Mouse (Mus musculus): ENCODE results near the gene Fbxo30. TPM values are rescaled to one million over a fixed set of nuclear protein-coding genes. Genes with fewer than 3 reads are reported as not detected.
"Not testable (repeated sequence)": the region's sequence is repeated elsewhere in the genome, so short reads cannot be mapped to it uniquely, and the experiment has no call there.

Fbxo30 gene
- 7.2 and 9.0 TPM in 2 replicates for polyA plus RNA-seq (2015; fragmentation: Nextera tagmentation; extraction: Ambion mirVana)

- DNase-seq (ENCODE audit: low spot score), result peak; percentile 84
These were observed at the start of gene Fbxo30 for GRCm38 (mm10) chr10:11280578-11281463. Fbxo30 (plus strand) TSS chr10:11281330.

DNA sequence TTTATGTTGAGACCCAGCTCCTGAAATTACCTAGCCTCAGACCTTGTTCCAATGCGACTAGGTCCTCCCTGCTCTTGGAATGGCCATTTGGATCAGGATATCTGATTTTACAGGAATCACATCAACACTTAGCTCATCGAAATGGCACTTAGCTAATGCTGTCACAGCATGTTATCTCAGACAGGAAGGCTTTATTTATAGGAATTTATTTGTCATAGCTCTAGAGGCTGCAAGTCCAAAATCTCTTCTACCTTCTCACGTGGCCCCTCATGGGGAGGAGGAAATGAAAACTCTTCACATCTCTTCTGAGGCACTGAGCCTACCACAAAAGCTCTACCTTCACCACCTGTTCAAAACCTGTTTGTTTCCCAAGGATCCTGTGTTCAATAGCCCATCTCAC lies 47.9 kb upstream of the Fbxo30 start:
- DNase-seq (ENCODE audit: low spot score), result no peak

GRCm38 (mm10) chr10:11242988-11243387 lies 38.1 kb upstream of the Fbxo30 start:
- not testable (repeated sequence) for DNase-seq (ENCODE audit: low spot score)

DNA sequence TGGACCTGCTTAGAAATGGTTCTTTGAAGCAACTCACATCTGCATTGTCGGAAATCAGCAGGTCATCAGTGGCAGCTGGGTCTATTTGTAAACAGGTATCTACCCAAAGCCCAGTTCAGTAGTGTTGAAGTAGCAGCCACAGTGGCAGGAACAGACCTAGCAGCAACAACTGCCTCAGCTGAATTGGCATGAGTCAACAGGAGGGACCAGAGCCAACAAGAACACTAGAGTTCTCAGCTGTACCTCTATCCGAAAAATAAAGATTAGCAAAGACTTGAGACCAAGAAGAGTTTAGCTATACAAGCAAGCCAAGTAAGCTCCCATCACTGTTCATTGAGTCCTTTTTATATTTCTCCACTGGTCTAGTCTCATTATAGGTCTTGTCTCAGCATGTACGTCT lies 32.9 kb upstream of the Fbxo30 start:
- no peak for DNase-seq (ENCODE audit: low spot score)

DNA sequence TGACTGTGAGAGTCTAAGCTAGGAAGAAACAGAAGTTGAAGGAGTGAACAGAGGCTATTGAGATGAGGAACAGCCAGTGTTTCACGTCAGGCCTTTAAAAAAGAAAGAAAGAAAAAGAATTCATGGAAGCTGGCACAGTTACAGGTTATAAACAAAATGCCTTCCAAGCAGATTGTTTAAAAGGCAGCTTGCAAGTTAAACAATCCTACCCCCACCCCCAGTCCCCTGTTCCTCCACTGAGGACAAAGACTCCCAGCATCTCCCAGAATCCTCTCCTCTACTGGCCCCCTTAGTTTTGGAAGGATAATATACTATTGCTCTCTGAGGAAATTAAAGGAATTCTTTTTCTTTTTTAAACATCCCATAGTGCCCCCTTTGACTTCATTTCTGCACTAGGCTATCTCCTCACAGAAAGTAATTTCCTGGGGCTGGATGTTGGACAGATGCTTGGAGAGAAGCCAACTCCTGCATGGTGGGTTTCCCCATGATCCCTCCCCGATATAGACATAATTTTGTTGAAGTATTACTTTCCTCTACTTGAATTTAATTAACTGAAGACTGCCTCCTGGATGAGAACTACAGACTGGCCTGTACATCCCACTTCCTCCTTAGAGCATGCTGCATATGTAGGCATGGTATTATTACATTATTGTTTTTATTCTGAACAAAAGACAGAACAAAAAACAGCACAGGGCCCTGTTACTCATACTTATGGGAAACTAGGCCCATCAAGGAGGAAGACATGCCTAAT lies 30.7 kb upstream of the Fbxo30 start:
- no peak for DNase-seq (ENCODE audit: low spot score)

DNA sequence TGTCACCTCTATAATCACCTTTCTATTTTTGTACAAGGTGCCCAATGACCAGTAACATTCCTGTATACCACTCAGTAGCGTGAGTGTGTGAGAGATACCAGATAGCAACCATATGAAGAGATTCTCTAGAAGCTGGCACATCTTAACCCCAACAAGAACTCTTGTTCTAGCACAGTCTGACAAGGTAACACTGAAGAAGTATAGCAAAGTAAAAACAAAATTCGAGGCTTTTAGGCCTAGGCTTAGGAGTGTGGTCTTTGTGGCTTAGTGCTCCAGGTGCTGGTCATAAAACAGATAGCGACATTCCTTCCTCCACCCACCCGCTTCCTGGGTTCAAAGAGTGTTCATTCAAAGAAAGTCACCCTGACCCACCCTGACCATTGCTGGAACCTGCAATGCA lies 27.5 kb upstream of the Fbxo30 start:
- DNase-seq (ENCODE audit: low spot score), result not testable (repeated sequence)

- DNase-seq (ENCODE audit: low spot score), result no peak
These were observed 21.0 kb upstream of the Fbxo30 start for GRCm38 (mm10) chr10:11260119-11260518.

DNA sequence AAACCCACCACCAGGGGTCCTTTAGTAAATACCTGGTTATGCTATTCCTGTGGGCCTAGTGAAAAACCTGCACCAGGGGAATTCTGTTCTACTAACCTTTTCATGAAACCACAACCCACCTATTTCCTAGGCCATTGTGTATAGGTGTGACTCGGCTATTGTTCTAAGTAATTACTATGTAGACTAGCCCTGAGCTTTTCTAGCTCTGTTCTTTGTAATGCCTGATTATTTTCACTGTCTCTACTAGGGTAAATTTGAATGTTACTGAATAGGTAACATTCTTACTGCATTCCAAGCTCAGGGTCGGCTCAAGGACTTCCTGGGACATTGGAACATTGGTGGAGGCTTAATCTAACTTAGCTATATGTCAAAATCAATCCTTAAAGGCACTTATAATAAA lies 18.8 kb upstream of the Fbxo30 start:
- not testable (repeated sequence) for DNase-seq (ENCODE audit: low spot score)

GRCm38 (mm10) chr10:11263795-11264194 lies 17.3 kb upstream of the Fbxo30 start:
- DNase-seq (ENCODE audit: low spot score), result not testable (repeated sequence)

DNA sequence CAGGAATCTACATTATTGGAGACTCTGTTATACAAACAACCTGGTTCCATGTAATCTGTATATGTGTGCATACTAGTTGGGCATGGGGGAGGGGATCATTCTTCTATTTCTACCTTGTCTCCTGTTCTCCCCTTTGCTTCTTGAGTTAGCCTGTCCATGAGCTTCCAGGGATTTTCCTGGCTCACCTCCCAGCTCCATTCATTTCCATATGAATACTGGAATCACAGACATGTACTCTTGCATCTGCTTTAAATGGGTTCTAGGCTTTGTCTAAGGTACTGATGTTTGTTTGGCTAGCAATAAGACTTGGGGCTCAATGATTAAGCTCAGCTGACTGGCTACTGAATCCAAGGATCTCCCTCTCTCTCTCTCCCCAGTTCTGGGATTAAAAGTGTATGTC lies 12.0 kb upstream of the Fbxo30 start:
- DNase-seq (ENCODE audit: low spot score), result no peak

DNA sequence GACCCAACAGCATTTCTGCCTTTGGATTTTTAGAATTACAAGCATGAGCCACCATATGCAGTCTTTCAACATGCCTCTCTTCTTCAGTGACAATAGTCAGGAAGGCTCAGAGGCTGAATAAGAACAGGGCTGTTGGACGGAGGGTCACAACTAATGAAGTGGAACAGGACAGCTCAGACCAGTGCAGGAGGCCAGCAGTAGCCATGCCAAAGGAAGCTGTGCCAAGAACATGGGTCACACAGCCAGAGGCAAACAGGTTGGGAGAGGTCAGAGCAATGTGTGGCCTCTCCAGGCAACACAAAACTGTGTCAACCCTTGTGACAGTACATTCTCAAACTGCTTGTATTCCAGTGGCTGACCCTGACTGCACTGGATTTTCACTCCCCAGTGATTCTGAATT lies 6.7 kb upstream of the Fbxo30 start:
- DNase-seq (ENCODE audit: low spot score), result no peak

DNA sequence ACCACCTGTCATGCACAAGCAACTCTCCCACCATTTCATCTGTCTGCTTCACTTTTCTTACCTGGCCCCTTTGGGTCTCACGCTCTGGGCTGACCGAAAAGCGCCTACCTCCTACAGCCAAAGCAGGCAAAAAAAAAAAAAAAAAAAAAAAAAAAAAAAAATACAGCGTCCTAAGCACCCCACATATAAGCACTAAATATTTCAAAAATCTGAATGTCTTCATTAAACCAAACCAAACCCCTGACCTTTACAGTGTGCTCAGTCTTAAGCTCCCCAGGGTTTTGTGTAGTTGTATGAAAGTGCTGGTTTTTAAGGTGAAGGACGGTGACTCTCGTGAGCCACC lies 924 bp upstream of the Fbxo30 start:
- DNase-seq (ENCODE audit: low spot score), result no peak

GRCm38 (mm10) chr10:11281498-11282305 lies 572 bp downstream of the Fbxo30 start:
- peak; percentile 36 for DNase-seq (ENCODE audit: low spot score)

- peak; percentile 24 for DNase-seq (ENCODE audit: low spot score)
These were observed 1.1 kb downstream of the Fbxo30 start for GRCm38 (mm10) chr10:11282306-11282631.

GRCm38 (mm10) chr10:11298418-11298817 lies 17.3 kb downstream of the Fbxo30 start:
- DNase-seq (ENCODE audit: low spot score), result no peak

DNA sequence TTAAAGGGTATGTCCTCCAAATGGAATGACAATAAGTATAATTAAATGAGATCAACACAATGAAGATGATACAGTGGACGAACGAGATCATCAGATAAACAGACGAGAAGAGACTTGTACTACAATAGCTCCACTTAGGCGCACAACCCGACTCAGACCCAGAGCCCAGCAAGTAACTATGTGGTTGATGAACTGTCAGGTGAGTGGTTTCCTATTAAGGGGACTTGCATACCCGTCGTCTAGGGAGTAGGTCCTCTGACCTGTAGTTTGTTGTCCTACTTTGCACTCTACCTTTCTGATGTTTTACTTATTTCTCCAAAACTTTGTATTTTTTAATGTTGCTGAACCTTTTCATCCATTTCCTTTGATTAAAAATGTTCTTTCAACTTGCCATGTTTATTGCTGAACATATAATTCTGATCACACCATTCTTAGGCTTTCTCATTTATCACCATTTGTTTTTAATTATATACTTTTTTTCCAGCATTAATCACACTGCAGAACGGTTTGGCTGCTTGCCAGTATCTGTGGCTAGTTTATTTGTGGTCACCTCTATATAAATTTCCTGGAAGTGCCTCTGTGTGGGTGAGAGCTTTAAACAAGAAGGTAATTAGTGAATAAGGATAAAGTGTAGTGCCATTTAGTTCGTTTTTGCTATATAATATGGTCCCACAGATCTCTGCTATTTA lies 24.4 kb downstream of the Fbxo30 start:
- no peak for DNase-seq (ENCODE audit: low spot score)

GRCm38 (mm10) chr10:11306054-11306367 lies 24.9 kb downstream of the Fbxo30 start:
- DNase-seq (ENCODE audit: low spot score), result no peak

DNA sequence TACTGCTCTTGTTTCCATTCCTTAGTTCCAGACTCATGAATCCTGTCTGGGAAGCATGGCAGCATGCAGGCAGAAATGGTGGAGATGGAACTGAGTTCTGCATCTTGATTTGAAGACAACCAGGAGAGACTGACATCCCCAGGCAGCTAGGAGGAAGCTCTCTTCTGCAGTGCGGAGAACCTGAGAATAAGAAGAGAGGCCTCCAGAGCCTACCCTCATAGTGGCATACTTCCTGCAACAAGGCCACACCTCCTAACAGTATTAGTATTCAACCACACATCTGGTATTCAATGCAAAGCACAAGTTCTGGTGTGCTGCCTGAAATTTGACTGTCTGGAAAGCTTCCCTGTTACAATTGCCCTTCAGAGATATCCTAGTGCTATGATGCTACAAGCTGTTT lies 28.7 kb downstream of the Fbxo30 start:
- no peak for DNase-seq (ENCODE audit: low spot score)

- DNase-seq (ENCODE audit: low spot score), result no peak
These were observed 29.4 kb downstream of the Fbxo30 start for GRCm38 (mm10) chr10:11310481-11310880.

DNA sequence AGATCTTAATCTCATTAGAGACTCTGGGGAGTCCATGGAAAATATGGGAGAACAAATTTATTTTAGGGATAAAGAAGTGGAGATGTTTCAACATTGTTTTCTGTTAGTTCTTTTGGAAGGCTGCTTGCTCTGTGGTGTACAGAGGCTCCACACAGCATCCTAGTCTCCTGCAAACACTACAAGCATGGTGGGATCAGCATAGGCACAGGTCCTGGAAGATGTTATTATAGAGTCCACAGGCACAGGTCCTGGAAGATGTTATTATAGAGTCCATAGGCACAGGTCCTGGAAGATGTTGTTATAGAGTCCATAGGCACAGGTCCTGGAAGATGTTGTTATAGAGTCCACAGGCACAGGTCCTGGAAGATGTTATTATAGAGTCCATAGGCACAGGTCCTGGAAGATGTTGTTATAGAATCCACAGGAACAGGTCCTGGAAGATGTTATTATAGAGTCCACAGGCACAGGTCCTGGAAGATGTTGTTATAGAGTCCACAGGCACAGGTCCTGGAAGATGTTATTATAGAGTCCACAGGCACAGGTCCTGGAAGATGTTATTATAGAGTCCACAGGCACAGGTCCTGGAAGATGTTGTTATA lies 36.8 kb downstream of the Fbxo30 start:
- DNase-seq (ENCODE audit: low spot score), result not testable (repeated sequence)

- DNase-seq (ENCODE audit: low spot score), result no peak
These were observed 38.4 kb downstream of the Fbxo30 start for GRCm38 (mm10) chr10:11319446-11319970.
